ENCODE assay signal across 9 mouse cellular contexts in the genomic region with DNA sequence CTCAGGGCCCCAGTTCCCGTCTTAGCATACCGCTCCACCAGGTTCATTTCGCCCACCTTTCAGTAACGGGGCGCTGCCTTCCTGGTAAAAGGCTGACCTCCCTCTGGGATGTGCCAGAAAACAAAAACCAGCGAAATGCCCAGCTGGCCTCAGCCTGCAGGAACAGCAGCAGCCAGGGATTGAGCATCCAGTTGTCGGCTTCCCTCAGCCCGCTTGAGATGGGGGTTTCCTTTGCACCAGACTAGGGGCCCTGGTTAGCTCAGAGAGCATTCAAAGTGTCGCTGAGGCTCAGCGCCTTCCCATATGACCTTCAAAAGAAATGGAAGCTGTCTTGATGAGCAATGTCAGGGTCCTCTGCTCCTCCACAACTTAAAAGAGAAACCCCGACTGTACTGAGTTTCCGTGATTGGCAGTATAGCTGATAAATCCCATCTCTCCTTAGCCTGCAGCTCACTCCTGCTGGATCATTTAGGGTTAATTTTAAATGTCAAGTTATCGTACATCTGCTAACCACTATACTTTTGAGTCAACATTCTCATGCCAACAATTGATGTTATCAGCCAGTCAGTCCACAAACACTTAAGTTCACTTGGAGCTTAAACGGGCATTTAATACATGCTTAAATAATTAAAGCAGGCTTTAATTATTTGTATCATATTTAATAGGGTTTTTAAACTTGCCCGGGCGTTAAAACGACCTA. TPM values are rescaled to one million over a fixed set of nuclear protein-coding genes. Genes with fewer than 3 reads are reported as not detected.
DNase-seq lines count a peak whose midpoint lies in the region; ATAC-seq lines count a peak whose summit lies in the region.
"Had no signal": no experiment of that assay in that cellular context is flagged by ENCODE, and none has a peak within 500 bp of the region (broad histone marks: within the 10 kb centered on the region; RNA-seq: fewer than 3 reads in every experiment).

No protein-coding gene starts in this region.

- H3K4me1 ChIP-seq in heart, embryonic 11.5 days (ENCODE audit: control insufficient read depth, insufficient read depth, low read length), result peaks cover 7% of the 10 kb centered on the region
- H3K4me1 ChIP-seq in forebrain, embryonic 13.5 days, result peaks cover 11% of the 10 kb centered on the region
- peaks cover 25% of the 10 kb centered on the region for H3K4me1 ChIP-seq in liver, embryonic 13.5 days (replicated peaks)

- peak overlapping the region; percentile 45 for H3K4me3 ChIP-seq in heart, embryonic 11.5 days (ENCODE audit: low read depth, low read length)
- H3K4me3 ChIP-seq in forebrain, embryonic 13.5 days, result peak overlapping the region; percentile 26
- peak overlapping the region; percentile 49 for H3K4me3 ChIP-seq in liver, embryonic 13.5 days (replicated peaks)

- H3K4me2 ChIP-seq in heart, embryonic 11.5 days, result peak overlapping the region; percentile 82
- peak overlapping the region; percentile 60 for H3K4me2 ChIP-seq in forebrain, embryonic 13.5 days
- peak overlapping the region; percentile 78 for H3K4me2 ChIP-seq in liver, embryonic 13.5 days

- no peak for DNase-seq in heart, adult 18-20 months
- peak; percentile 59 for DNase-seq in CD4-positive helper T cell, adult 2 months (ENCODE audit: low read depth, low spot score)
- no peak for DNase-seq in liver, embryonic 13.5 days
- no peak for DNase-seq in spleen, adult 12 weeks (ENCODE audit: low spot score)
- no peak for DNase-seq in retina, postnatal 1 day
- no peak for DNase-seq in adrenal gland, postnatal 25 days

- no peaks in the 10 kb centered on the region for H3K9me3 ChIP-seq in heart, embryonic 11.5 days (replicated peaks; ENCODE audit: control insufficient read depth, low read length)
- H3K9me3 ChIP-seq in forebrain, embryonic 13.5 days (replicated peaks), result no peaks in the 10 kb centered on the region
- no peaks in the 10 kb centered on the region for H3K9me3 ChIP-seq in liver, embryonic 13.5 days (replicated peaks)

- no peaks in the 10 kb centered on the region for H3K27me3 ChIP-seq in heart, embryonic 11.5 days (ENCODE audit: control insufficient read depth, insufficient read depth, low read length)
- peaks cover 31% of the 10 kb centered on the region for H3K27me3 ChIP-seq in forebrain, embryonic 13.5 days
- peaks cover 10% of the 10 kb centered on the region; the same call in 1 of the 2 replicates for H3K27me3 ChIP-seq in liver, embryonic 13.5 days

- ATAC-seq in heart, embryonic 11.5 days (replicated peaks; ENCODE audit: insufficient number of reproducible peaks, low FRiP score, low TSS enrichment), result no peak
- no peak for ATAC-seq in forebrain, embryonic 13.5 days
- ATAC-seq in liver, embryonic 13.5 days (ENCODE audit: low read depth), result no peak

- H3K27ac ChIP-seq in heart, embryonic 11.5 days (ENCODE audit: low read depth, low read length), result peak overlapping the region; percentile 82; the same call in 1 of the 2 replicates
- no peak overlapping the region for H3K27ac ChIP-seq in forebrain, embryonic 13.5 days
- peak overlapping the region; percentile 65 for H3K27ac ChIP-seq in liver, embryonic 13.5 days

- no peaks in the 10 kb centered on the region for H3K36me3 ChIP-seq in heart, embryonic 11.5 days (ENCODE audit: control insufficient read depth, insufficient read depth, low read length)
- no peaks in the 10 kb centered on the region for H3K36me3 ChIP-seq in forebrain, embryonic 13.5 days (ENCODE audit: poor library complexity, severe bottlenecking)
- H3K36me3 ChIP-seq in liver, embryonic 13.5 days, result no peaks in the 10 kb centered on the region

- WGBS in heart, embryonic 11.5 days (ENCODE audit: insufficient replicate concordance), result 20% methylated on average over 17 of the region's 17 CpGs
- WGBS in forebrain, embryonic 13.5 days, result 20% methylated on average over 17 of the region's 17 CpGs
- WGBS in liver, embryonic 13.5 days (ENCODE audit: insufficient replicate concordance), result 17% methylated on average over 17 of the region's 17 CpGs

- peak overlapping the region; percentile 71 for H3K9ac ChIP-seq in heart, embryonic 11.5 days (ENCODE audit: low read depth, low read length)
- 0 out of 2 replicates have a peak overlapping the region, but pooled peaks have one; percentile 38 for H3K9ac ChIP-seq in forebrain, embryonic 13.5 days
- peak overlapping the region; percentile 67 for H3K9ac ChIP-seq in liver, embryonic 13.5 days

RNA-seq across cellular contexts. Expression of a gene that starts 19.5 kb away (rescaled TPM):
- polyA plus RNA-seq in heart, embryonic 11.5 days (2014; fragmentation: Nextera tagmentation; extraction: Ambion mirVana), result 4.5 and 6.7 TPM in 2 replicates
- 1 to 10 TPM; 1.1 to 1.9 TPM for total RNA-seq in heart, adult 18-20 months (2021)
- polyA plus RNA-seq in forebrain, embryonic 13.5 days (2015; fragmentation: Nextera tagmentation; extraction: Ambion mirVana), result 0.38 and 0.53 TPM in 2 replicates
- 4.3 and 4.7 TPM in 2 replicates for polyA plus RNA-seq in liver, embryonic 13.5 days (2015; fragmentation: Nextera tagmentation; extraction: Ambion mirVana)
- not detected in 2 replicates for total RNA-seq in adrenal gland, postnatal 25 days (2021)

RNA-seq across cellular contexts. Expression of a gene that starts 40.4 kb away (rescaled TPM):
- 5.8 and 6.9 TPM in 2 replicates for polyA plus RNA-seq in heart, embryonic 11.5 days (2014; fragmentation: Nextera tagmentation; extraction: Ambion mirVana)
- total RNA-seq in heart, adult 18-20 months (2021), result 1 to 10 TPM; 2.2 to 3.2 TPM
- polyA plus RNA-seq in forebrain, embryonic 13.5 days (2015; fragmentation: Nextera tagmentation; extraction: Ambion mirVana), result 2.2 and 2.6 TPM in 2 replicates
- 3.8 and 5.4 TPM in 2 replicates for polyA plus RNA-seq in liver, embryonic 13.5 days (2015; fragmentation: Nextera tagmentation; extraction: Ambion mirVana)
- total RNA-seq in adrenal gland, postnatal 25 days (2021), result 3.4 and 4.8 TPM in 2 replicates
- total RNA-seq: neutrophil, adult 5-6 weeks had no signal
